Mouse (Mus musculus): ENCODE data around the gene Slc5a12. TPM values are rescaled to one million over a fixed set of nuclear protein-coding genes. Genes with fewer than 3 reads are reported as not detected.

Slc5a12 gene
- polyA plus RNA-seq (2014; fragmentation: Illumina TruSeq; extraction: RNeasy Lipid Tissue Mini Kit (QIAGEN cat#74804); ENCODE audit: low read depth, low replicate concordance), result 515 TPM

DNA sequence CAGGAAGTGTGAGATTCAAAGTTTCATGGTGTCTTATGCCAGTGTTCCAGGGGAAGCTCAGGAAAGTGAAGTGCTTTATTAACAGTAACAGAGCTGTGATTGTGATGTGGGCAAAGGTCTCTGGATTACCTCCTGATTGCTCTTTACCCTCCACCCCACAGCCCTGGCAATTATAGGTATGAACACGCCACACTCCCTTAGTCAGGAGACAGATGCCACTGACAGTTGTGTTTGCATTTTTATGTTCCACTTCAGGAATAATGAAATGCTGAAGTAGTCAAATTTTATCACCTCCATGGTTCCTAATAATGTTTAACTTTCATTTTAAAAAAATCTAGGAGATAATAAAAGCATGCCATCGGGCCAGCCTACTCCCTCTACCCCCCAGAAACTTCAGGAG lies at the start of gene Slc5a12:
Gene Slc5a12 (plus strand): TSS at position 367 of the 400 bp plus-strand sequence.

Other genes starting within 250 kb of the Slc5a12 start
- gene Fibin, start 234.1 kb upstream of the Slc5a12 start, polyA plus RNA-seq (2014; fragmentation: Illumina TruSeq; extraction: RNeasy Lipid Tissue Mini Kit (QIAGEN cat#74804); ENCODE audit: low read depth, low replicate concordance), result 5.0 TPM
- gene Muc15, start 124.0 kb downstream of the Slc5a12 start, polyA plus RNA-seq (2014; fragmentation: Illumina TruSeq; extraction: RNeasy Lipid Tissue Mini Kit (QIAGEN cat#74804); ENCODE audit: low read depth, low replicate concordance), result not detected

Data from kidney, adult 10 weeks (tissue).